Mouse (Mus musculus) right cerebral cortex, postnatal 14 days (tissue): ENCODE measurements around the gene Fam136a.
"Not testable (repeated sequence)": the region's sequence is repeated elsewhere in the genome, so short reads cannot be mapped to it uniquely, and the experiment has no call there.

Experiments used
- DNase-seq: peaks from one replicate; pipeline ENCODE4 v3.0.0; 2022

Gene Fam136a

DNA sequence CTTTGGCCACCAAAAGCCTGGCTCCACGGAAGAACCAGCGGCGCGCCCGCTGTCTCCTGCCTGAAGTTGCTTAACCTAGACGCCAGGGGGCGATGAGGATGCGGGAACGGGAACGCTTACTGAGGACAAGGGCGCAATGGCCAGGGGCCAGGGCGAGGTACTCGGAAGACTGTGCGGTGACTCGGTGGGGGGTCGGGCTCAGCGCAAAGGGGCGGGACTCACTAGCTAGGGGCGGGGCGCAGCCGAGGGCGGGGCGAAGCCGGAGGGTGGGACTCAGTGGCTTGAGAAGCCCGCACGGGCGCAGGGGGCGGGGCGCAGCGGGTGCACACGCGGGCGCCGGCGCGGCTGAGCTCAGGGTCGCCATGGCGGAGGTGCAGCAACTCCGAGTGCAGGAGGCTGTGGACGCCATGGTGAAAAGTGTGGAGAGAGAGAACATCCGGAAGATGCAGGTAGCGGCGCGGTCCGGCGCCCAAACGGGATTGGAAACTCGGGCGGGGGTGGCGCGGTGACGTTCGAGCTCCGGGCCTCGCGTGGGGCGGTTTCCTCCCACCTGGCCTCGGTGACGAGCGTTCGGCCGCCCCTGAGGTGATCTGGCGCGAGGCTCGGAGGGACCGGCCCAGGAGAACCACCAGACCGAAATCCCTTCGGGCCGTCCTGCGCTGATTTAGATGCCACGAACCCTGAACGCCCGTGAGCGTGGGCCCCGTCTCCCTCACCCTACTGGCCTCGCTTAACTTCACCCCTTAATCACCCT, at the start of gene Fam136a:
Gene Fam136a (plus strand): TSS at position 276 of the 754 bp plus-strand sequence.
- peak; percentile 93 for DNase-seq

DNA sequence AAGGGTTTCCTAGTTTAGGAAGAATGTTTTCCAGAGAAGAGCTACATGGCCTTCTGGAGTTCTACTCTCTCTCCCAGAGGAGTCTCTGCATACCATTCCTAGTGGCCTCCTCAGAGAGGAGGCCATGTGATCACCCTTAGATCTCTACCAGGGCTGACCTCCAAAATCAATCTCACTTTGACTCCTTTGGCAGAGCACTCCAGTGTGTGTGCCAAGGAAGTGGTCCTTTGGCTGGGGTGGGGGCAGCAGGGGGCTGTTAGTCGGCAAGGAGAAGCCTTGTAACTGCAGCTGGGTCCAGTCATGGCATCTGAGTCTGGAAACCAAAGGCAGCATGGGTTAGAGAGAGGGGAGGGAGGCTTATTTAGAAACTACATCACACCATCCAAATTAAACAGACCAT, 48.4 kb upstream of the Fam136a start:
- DNase-seq = no peak

GRCm38 (mm10) chr6:86318855-86319254, 46.6 kb upstream of the Fam136a start:
- DNase-seq = no peak

DNA sequence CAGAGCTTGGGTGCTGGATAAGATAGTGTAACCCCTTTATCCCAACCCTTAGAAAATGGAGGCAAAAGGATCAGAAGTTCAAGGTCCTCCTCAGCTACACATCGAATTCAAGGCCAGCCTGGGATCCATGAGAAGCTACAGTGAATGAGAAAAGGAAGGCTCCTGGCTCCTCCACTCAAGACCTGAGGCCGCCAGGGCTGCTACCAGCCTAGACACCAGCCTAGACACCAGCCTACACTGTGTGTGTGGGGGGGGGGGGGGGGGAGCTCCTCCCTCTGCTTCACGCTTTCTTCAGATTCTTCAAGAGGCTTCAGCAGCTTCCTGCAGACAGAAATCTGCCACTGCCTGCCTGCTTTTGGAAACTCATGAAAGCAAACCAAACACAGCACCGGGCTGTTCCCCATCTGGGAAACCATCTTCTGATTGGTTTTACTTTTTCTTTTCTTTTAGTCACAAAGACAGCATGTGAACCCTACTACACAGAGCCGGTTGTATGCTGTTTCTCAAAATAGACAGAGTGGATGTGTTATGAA, 43.3 kb upstream of the Fam136a start:
- no peak for DNase-seq

GRCm38 (mm10) chr6:86322991-86323390, 42.5 kb upstream of the Fam136a start:
- no peak for DNase-seq

GRCm38 (mm10) chr6:86324400-86324799, 41.0 kb upstream of the Fam136a start:
- no peak for DNase-seq

DNA sequence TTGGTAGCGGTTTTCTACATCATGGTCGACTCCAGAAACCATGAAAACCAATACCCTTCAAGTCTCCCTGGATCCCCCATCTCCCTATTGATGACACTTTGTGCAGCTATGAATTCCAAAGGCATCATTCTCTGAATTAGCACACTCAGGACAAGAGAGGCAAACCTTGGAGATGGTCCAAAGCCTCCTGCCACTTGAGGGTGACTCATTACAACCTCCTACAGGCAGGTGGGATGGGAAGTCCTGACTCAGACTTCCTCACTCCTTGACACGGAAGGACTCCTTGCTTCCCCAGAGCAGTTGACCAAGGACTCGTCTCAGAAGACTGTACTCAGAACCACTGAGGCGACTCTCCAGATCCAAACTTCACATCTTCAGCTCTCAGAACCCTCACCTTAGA, 39.8 kb upstream of the Fam136a start:
- no peak for DNase-seq

- DNase-seq = peak; percentile 28
These were observed 38.6 kb upstream of the Fam136a start for GRCm38 (mm10) chr6:86326866-86327265.

DNA sequence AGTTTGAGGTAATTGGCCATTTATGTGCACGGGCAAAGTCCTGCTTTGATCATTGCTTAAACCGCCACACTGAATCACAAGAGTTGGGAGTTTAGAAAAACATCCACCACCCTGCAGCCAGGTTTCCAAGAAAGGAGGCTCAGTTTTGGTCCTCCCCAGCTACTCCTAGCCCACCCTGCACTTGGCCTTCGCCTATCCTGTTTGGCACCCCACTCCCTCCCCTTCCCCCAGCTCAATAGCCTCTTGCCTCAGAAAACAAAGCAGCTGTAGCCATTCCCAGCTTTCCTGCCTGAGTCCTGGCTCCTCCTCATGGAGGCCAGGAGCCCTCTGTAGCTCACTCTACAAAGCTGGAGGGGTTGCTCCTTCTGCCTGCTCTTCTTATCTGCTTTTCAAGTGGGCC, 37.1 kb upstream of the Fam136a start:
- DNase-seq = no peak

DNA sequence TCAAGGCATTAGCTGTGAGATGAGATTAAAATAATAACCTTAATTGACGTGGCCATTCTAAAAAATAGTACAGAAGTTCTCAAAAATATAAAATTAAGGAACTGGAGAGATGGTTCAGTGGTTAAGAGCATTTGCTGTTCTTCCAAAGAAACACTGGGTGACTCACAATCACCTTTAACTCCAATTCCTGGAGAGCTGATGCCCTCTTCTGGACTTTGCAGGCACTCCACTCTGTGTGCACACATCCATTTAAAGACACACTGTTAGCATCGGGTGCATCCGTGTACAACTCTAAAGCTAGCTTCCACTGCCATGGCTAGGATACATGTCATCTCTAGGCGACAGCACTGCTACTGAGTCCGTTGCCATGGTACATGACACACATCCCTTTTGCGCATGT, 35.5 kb upstream of the Fam136a start:
- no peak for DNase-seq

DNA sequence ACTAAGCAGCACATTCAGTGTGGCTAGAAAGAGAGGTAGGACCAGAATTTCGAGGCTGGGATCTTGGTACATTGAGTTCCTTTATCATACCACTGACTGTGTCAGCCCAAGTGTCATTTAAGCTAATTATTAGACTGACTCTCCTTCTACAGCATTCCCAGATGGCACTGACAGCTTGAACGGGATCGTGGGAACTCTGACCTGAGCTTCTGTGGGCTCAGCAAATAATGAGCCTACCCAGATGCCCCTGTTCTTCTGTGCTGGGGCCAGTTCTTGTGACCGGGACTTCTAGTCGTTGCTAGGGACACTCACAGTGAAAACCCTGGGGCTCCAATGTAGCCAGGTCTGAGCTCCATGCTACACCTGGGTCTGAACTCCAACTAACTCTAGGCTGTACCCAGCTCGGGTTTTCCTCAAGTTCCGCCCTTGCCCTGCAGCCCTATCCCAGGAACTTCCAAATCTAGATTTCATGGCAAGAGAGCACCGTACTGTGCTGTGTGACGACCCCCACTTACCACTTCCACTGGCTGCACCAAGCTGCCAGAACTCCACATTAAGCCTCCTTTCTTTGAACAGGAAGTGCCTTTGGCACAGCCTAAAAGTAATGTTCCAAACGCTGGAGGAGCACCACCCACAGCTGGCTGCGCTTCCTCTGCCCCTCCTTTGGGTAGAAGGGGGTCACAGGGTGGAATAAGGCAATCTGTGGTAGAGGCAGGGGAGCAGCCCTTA, 30.2 kb upstream of the Fam136a start:
- no peak for DNase-seq

GRCm38 (mm10) chr6:86335860-86336259, 29.6 kb upstream of the Fam136a start:
- no peak for DNase-seq

DNA sequence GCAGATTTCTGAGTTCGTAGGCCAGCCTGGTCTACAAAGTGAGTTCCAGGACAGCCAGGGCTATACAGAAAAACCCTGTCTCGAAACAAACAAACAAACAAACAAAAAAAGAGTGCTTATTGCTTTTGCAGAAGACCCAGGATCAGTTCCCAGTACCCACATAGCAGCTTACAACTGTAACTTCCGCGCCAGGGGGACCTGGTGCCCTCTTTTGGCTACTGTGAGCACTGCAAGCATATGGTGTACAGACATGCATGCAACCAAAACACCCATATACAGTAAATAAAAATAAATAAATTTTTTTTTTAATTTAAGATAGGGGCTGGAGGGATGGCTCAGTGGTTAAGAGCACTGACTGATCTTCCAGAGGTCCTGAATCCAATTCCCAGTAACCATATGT, 29.1 kb upstream of the Fam136a start:
- not testable (repeated sequence) for DNase-seq

DNA sequence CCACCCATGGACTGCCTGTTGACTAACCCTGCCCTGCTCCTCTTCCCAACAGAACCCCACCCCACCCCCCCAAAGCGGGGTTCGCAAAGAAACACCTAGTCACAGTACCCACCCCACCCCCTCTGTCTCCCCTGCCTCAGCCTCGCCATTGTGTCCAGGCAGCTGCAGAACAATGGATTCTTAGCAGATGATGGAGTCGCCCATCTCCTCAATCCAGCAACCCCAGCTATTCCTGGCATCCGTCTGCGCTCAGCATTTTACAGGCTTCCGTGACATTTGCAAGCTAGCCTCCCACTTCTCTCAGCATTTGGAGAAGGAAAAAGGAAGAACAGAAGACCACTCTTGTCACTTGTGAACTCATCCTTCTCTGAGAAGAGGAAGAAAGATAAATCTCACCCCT, 21.8 kb upstream of the Fam136a start:
- DNase-seq = no peak

DNA sequence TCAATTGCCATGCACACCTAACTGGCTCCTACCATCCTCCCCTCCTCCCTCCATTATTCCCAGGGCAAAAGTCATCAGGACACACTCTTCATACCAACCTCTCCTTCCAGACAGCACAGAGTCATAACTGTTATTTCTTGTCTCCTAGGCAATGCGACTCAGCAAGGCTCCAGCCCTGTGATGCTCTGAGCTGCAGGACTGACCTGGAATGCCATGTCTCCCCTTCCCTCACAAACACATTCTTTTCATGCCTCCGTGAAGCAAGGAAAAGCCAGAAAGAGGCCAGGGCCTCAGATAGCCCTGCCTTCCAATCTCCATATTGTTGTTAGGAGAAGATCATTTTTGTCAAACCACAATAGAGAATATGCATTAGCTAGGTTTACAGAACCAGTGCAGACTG, 19.4 kb upstream of the Fam136a start:
- DNase-seq = no peak

- no peak for DNase-seq
These were observed 16.2 kb upstream of the Fam136a start for GRCm38 (mm10) chr6:86349257-86349656.

- DNase-seq = no peak
These were observed 10.5 kb upstream of the Fam136a start for GRCm38 (mm10) chr6:86354948-86355347.

- DNase-seq = no peak
These were observed 8.5 kb upstream of the Fam136a start for GRCm38 (mm10) chr6:86356956-86357355.

DNA sequence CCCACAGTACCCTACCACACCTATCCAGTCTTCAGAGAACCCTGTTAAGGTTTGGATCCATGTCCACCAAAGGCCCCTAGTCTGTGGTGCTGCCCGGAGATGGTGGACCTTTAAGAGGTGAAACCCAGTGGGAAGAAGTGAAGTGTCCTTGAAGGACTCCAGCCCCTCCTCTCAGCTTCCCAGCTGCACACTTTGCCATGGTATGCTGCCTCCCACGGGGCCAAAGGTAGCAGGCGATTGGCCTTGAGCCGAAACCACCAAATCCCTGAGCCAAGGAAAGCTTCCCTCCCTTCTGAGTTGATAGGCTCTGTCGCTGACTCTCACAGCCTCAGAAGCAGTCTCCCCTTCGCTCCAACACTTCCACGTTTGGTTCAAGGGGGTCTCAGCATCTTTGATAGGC, 4.8 kb upstream of the Fam136a start:
- no peak for DNase-seq

DNA sequence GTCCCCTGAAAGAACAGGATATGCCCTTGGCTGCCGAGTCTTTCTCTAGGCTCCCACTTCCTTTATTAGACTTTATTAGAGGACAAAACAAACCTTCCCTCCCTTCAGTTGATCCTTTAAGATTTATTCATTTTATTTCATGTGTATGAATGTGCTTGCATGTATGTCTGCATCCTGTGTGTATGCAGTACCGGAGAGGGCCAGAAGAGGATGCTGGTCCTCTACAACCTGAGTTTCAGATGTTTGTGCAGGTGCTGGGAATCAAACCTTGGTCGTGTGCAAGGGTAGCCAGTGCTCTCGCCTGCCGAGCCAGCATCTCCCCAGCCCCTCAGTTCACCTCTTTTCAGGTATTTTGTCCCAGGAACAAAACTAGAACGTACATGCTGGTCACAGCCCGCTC, 4.1 kb upstream of the Fam136a start:
- no peak for DNase-seq

DNA sequence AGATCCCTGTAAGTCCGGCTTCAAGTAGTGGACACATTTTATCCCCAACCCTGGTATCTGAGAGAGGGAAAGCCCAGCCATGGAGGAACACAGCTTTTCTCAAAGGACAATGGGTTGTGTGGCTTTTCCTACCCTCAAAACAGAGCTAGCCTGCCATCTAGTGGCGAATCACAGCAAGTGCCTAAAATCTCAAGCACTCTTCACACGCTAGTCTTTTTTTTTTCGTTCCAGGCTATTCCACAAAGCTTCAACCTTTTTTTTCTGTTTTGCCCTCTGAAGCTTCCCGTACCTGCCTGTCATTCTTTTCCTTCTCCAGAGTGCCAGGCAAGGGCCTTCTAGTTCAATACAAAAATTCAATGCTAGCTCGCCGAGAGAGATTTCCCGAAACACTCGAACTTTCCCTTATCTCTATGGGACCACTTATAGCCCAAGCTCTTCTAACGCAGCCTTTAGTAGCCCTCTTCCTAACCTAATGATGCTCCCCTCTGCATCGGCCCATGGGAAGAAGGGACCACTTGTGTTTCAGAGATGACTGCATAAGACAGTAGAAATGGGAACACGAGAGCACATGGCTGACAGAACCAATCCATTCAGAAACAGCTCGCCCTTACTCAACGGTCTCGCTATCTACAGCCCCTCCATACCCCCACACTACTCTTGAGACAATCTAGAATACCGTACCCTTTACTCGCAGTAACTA, 854 bp upstream of the Fam136a start:
- peak; percentile 74 for DNase-seq

DNA sequence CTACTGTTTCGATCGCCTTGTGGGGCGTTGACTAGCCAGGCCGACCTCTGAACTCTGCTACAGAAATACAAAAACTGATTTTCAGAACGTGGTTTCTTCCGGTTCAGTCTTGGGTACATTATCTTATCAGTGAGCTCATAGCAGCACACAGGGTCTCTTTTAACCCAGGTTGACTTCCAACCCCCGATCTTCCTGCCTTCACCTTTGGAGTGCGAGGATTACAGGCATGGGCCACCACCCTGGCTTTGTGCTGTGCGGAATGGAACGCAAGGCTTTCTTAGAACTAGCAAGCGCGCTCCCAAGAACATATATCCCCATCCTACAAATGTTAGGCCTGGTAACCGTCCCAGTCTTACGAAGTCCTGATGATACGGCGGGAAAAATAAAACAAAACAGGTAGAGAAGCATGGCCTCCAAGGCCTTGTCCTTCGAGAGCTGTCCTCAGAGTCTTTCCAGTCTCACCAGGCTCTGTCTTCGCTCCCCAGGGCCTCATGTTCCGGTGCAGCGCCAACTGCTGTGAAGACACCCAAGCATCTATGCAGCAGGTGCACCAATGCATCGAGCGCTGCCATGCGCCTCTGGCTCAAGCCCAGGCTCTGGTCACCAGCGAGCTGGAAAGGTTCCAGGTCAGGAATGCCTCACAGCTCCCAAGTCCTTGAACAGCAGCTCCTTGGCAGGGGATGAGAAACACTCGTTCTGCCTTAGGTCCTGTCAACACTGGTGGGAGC, 843 bp downstream of the Fam136a start:
- no peak for DNase-seq

GRCm38 (mm10) chr6:86366853-86367249, 1.4 kb downstream of the Fam136a start:
- no peak for DNase-seq
